Mouse (Mus musculus) CH12.LX (cell line): ENCODE measurements around the gene Fxyd3. TPM values are rescaled to one million over a fixed set of nuclear protein-coding genes. Genes with fewer than 3 reads are reported as not detected.

Source experiments
- DNase-seq: peaks from one replicate; pipeline ENCODE4 v3.0.0-alpha.2; 2013; ENCODE audit errors: extremely low read depth
- H3K27ac ChIP-seq: 2 replicates; pipeline ENCODE4 v1.5.1; 2012; ENCODE audit warnings: low read depth, mild to moderate bottlenecking, control low read depth, moderate library complexity; ENCODE audit not compliant: insufficient read depth
- H3K27me3 ChIP-seq: replicated peaks from 2 replicates; pipeline ENCODE3; 2012; ENCODE audit warnings: inconsistent platforms
- H3K36me3 ChIP-seq, 2 experiments: replicated peaks in 1 of 2; 2 replicates each; pipeline versions ENCODE3 to v1.6.1; 2012; ENCODE audit warnings: inconsistent platforms in 1 of 2, low read length in 1 of 2, mild to moderate bottlenecking in 1 of 2, mixed read lengths in 1 of 2, moderate library complexity in 1 of 2; ENCODE audit not compliant: control insufficient read depth in 1 of 2, insufficient read depth in 1 of 2
- H3K4me1 ChIP-seq, 2 experiments: 2 replicates each; pipeline ENCODE4 v1.6.1; 2012; ENCODE audit warnings: inconsistent platforms in 1 of 2, moderate library complexity in 1 of 2; ENCODE audit not compliant: insufficient read depth in 2 of 2, control insufficient read depth in 1 of 2
- H3K4me2 ChIP-seq: 2 replicates; pipeline ENCODE4 v1.6.1; 2012; ENCODE audit warnings: low read depth, mild to moderate bottlenecking, control low read depth; ENCODE audit not compliant: poor library complexity, insufficient read depth, severe bottlenecking
- H3K4me3 ChIP-seq, 3 experiments: fragments of 150-350 bp in 1 of 3; sonication (generic) in 1 of 3; replicated peaks in 1 of 3; 2 replicates each; pipeline versions ENCODE3 to v1.5.1; 2011 to 2012; ENCODE audit warnings: low read depth in 2 of 3, low read length in 2 of 3, mild to moderate bottlenecking in 2 of 3, moderate library complexity in 2 of 3, control low read depth in 1 of 3, improper control_type of control experiment in 1 of 3, inconsistent platforms in 1 of 3, mixed read lengths in 1 of 3; ENCODE audit not compliant: poor library complexity in 1 of 3
- H3K79me2 ChIP-seq: replicated peaks from 2 replicates; pipeline ENCODE4 v1.6.1; 2012; ENCODE audit warnings: mild to moderate bottlenecking, moderate library complexity; ENCODE audit not compliant: control insufficient read depth, poor library complexity, insufficient read depth, severe bottlenecking; ENCODE audit errors: extremely low read depth
- H3K9ac ChIP-seq: 2 replicates; pipeline ENCODE4 v1.6.1; 2012; ENCODE audit warnings: low read depth, mild to moderate bottlenecking, control low read depth, moderate library complexity; ENCODE audit not compliant: insufficient read depth
- H3K9me3 ChIP-seq: replicated peaks from 2 replicates; pipeline ENCODE3; 2012; ENCODE audit warnings: low read length, inconsistent platforms, mixed read lengths
- CHD1 ChIP-seq: IDR thresholded peaks from 2 replicates; pipeline ENCODE4 v1.6.1; 2012; ENCODE audit warnings: low read depth, low read length, improper control_type of control experiment, inconsistent platforms
- CHD2 ChIP-seq: IDR thresholded peaks from 2 replicates; pipeline ENCODE4 v1.6.1; 2011; ENCODE audit warnings: low read length, improper control_type of control experiment
- CTCF ChIP-seq, 2 experiments: IDR thresholded peaks in 1 of 2; conservative IDR thresholded peaks in 1 of 2; 2 replicates each; pipeline ENCODE4 v1.5.1; 2011 to 2012; ENCODE audit warnings: low read depth in 2 of 2, low read length in 2 of 2, improper control_type of control experiment in 1 of 2, inconsistent platforms in 1 of 2, mild to moderate bottlenecking in 1 of 2, moderate library complexity in 1 of 2
- ETS1 ChIP-seq: conservative IDR thresholded peaks from 2 replicates; pipeline ENCODE4 v1.6.1; 2012; ENCODE audit warnings: low read depth, mild to moderate bottlenecking, inconsistent platforms, low read length, improper control_type of control experiment, moderate library complexity
- GABPA ChIP-seq: IDR thresholded peaks from 2 replicates; pipeline ENCODE4 v1.6.1; 2012; ENCODE audit warnings: low read depth, low read length, improper control_type of control experiment, inconsistent platforms; ENCODE audit not compliant: insufficient replicate concordance
- HCFC1 ChIP-seq: IDR thresholded peaks from 2 replicates; pipeline ENCODE4 v1.6.1; 2012; ENCODE audit warnings: low read depth, mild to moderate bottlenecking, inconsistent platforms, low read length, improper control_type of control experiment
- IRF4 ChIP-seq: IDR thresholded peaks from 2 replicates; pipeline ENCODE4 v1.6.1; 2014; ENCODE audit warnings: low read depth, mild to moderate bottlenecking, inconsistent platforms, low read length, improper control_type of control experiment
- JUND ChIP-seq: conservative IDR thresholded peaks from 2 replicates; pipeline ENCODE4 v1.6.1; 2011; ENCODE audit warnings: low read depth, low read length, improper control_type of control experiment
- MAFK ChIP-seq: IDR thresholded peaks from 2 replicates; pipeline ENCODE4 v1.6.1; 2011; ENCODE audit warnings: low read length, improper control_type of control experiment; ENCODE audit not compliant: insufficient replicate concordance
- MAZ ChIP-seq: IDR thresholded peaks from 2 replicates; pipeline ENCODE4 v1.6.1; 2012; ENCODE audit warnings: low read depth, mild to moderate bottlenecking, inconsistent platforms, low read length, improper control_type of control experiment, moderate library complexity
- MEF2A ChIP-seq: IDR thresholded peaks from 2 replicates; pipeline ENCODE4 v1.6.1; 2014; ENCODE audit warnings: low read depth, mild to moderate bottlenecking, inconsistent platforms, low read length, improper control_type of control experiment, borderline replicate concordance
- MYC ChIP-seq: IDR thresholded peaks from 2 replicates; pipeline ENCODE4 v1.6.1; 2011; ENCODE audit warnings: low read depth, mild to moderate bottlenecking, improper control_type of control experiment, low read length
- NELFE ChIP-seq: IDR thresholded peaks from 2 replicates; pipeline ENCODE4 v1.6.1; 2011; ENCODE audit warnings: low read depth, low read length, improper control_type of control experiment
- NRF1 ChIP-seq: IDR thresholded peaks from 2 replicates; pipeline ENCODE4 v1.6.1; 2014; ENCODE audit warnings: low read depth, mild to moderate bottlenecking, inconsistent platforms, low read length, improper control_type of control experiment, moderate library complexity
- POLR2AphosphoS2 ChIP-seq: IDR thresholded peaks from 2 replicates; pipeline ENCODE4 v1.6.1; 2011; ENCODE audit warnings: low read depth, low read length, improper control_type of control experiment
- RAD21 ChIP-seq: IDR thresholded peaks from 2 replicates; pipeline ENCODE4 v1.6.1; 2011; ENCODE audit warnings: low read depth, mild to moderate bottlenecking, low read length, improper control_type of control experiment, moderate library complexity
- SIN3A ChIP-seq: IDR thresholded peaks from 2 replicates; pipeline ENCODE4 v1.6.1; 2012; ENCODE audit warnings: low read length, improper control_type of control experiment, inconsistent platforms
- SMC3 ChIP-seq: IDR thresholded peaks from 2 replicates; pipeline ENCODE4 v1.6.1; 2011; ENCODE audit warnings: low read depth, low read length, improper control_type of control experiment
- TBP ChIP-seq: conservative IDR thresholded peaks from 2 replicates; pipeline ENCODE4 v1.6.1; 2011; ENCODE audit warnings: low read depth, low read length, improper control_type of control experiment
- UBTF ChIP-seq: IDR thresholded peaks from 2 replicates; pipeline ENCODE4 v1.6.1; 2012; ENCODE audit warnings: low read depth, mild to moderate bottlenecking, inconsistent platforms, low read length, improper control_type of control experiment, moderate library complexity
- ZKSCAN1 ChIP-seq: IDR thresholded peaks from 2 replicates; pipeline ENCODE4 v1.6.1; 2012; ENCODE audit warnings: low read depth, inconsistent platforms, low read length, improper control_type of control experiment, borderline replicate concordance
- dilution Hi-C: fragments of 300-500 bp; cut with MboI; formaldehyde crosslinking; loops from 2 replicates; pipeline ENCODE4 v1.14.3; 2020; ENCODE audit warnings: low sequenced_read_pairs; ENCODE audit not compliant: extremely low pct_unique_long_range_greater_than_20kb, extremely low pct_ligation_motif_present
- in situ Hi-C: fragments of 300-500 bp; cut with MboI; formaldehyde crosslinking; loops from 3 replicates; pipeline ENCODE4 v1.14.3; 2019; ENCODE audit warnings: low sequenced_read_pairs, low pct_ligation_motif_present, low pct_unique_long_range_greater_than_20kb, mixed read lengths
- polyA plus RNA-seq: library from polyadenylated mRNA; unstranded; fragments of >175 nt; gene quantifications from 2 replicates; pipeline ENCODE4 v1.2.1, GENCODE M21; 2012; ENCODE audit warnings: low read depth; ENCODE audit not compliant: insufficient read length
- total RNA-seq, 2 experiments: library from RNA; depleted of rRNA; stranded (reverse); fragments of 300-350 nt in 1 of 2; fragments of >200 nt in 1 of 2; gene quantifications; 2 replicates each; pipeline ENCODE4 v1.2.3; 2012 to 2014

Fxyd3 gene
- total and polyA plus RNA-seq, 3 experiments = not detected

- H3K4me2 ChIP-seq = no peak overlapping the region
- no peak for DNase-seq
- H3K27me3 ChIP-seq = peaks cover 24% of the 10 kb centered on the region
- in situ Hi-C loops (loop anchor here (5.0 kb wide), 2 partner anchors 35 to 80 kb away; no protein-coding TSS in a partner anchor), dilution Hi-C loops (no loop called here)
- peaks cover 0 to 32% of the 10 kb centered on the region in 2 experiments for H3K36me3 ChIP-seq
- H3K4me3 ChIP-seq = no peak overlapping the region
- H3K4me1 ChIP-seq = peaks cover 6 to 16% of the 10 kb centered on the region in 2 experiments
- H3K9me3 ChIP-seq = peaks cover 3% of the 10 kb centered on the region
- no peak overlapping the region for H3K27ac ChIP-seq
- TF ChIP-seq IRF4 (no peak), SIN3A (no peak), ZKSCAN1 (no peak), CHD1 (no peak), SMC3 (no peak), GABPA (no peak), MEF2A (no peak), NRF1 (no peak)
- no peak overlapping the region for H3K9ac ChIP-seq
- no peaks in the 10 kb centered on the region for H3K79me2 ChIP-seq
These were observed 20.5 kb upstream of the Fxyd3 start for GRCm38 (mm10) chr7:31096892-31097564.

GRCm38 (mm10) chr7:31094774-31095501, 18.4 kb upstream of the Fxyd3 start:
- Histone ChIP-seq H3K36me3 (peaks cover 0 to 17% of the 10 kb centered on the region in 2 experiments), H3K27me3 (peaks cover 30% of the 10 kb centered on the region), H3K4me3 (no peak overlapping the region), H3K9ac (no peak overlapping the region), H3K79me2 (no peaks in the 10 kb centered on the region), H3K27ac (no peak overlapping the region), H3K4me2 (no peak overlapping the region), H3K9me3 (peaks cover 6% of the 10 kb centered on the region), H3K4me1 (peaks cover 0 to 5% of the 10 kb centered on the region in 2 experiments; a peak in 2 of 4 replicates)
- TF ChIP-seq CTCF (conservative IDR thresholded peaks at IDR 0.05 in 1 of 2, IDR thresholded peaks at IDR 0.05 in 1 of 2; ENCODE audit: low read depth in 2 of 2, low read length in 2 of 2) (peak in 1 of 2 experiments; percentile 51; a peak in 2 of 4 replicates), MAZ (no peak)
- in situ Hi-C loops = loop anchor here (5.0 kb wide), 2 partner anchors 33 to 82 kb away; no protein-coding TSS in a partner anchor
- dilution Hi-C loops = no loop called here
- DNase-seq = no peak

- no peak overlapping the region for H3K4me3 ChIP-seq
- no peak overlapping the region for H3K27ac ChIP-seq
- H3K79me2 ChIP-seq = no peaks in the 10 kb centered on the region
- no peak overlapping the region for H3K4me2 ChIP-seq
- dilution Hi-C loops (no loop called here), in situ Hi-C loops (no loop called here)
- peaks cover 3% of the 10 kb centered on the region for H3K9me3 ChIP-seq
- H3K27me3 ChIP-seq = peaks cover 23% of the 10 kb centered on the region
- H3K4me1 ChIP-seq = peaks cover 0 to 9% of the 10 kb centered on the region in 2 experiments; a peak in 1 of 4 replicates
- TF ChIP-seq MAFK (no peak), RAD21 (no peak), POLR2AphosphoS2 (no peak), ETS1 (no peak), JUND (no peak), NELFE (no peak), HCFC1 (no peak), TBP (no peak), NRF1 (no peak), GABPA (no peak), SMC3 (no peak), MYC (no peak), CHD2 (no peak), UBTF (no peak), IRF4 (no peak), CHD1 (no peak), MAZ (no peak)
- H3K9ac ChIP-seq = no peak overlapping the region
- H3K36me3 ChIP-seq = no peaks in the 10 kb centered on the region
- no peak for DNase-seq
These were observed 13.2 kb upstream of the Fxyd3 start for GRCm38 (mm10) chr7:31089721-31090120.
